Mouse (Mus musculus) C2C12 (cell line): ENCODE measurements around the gene Flcn. TPM values are rescaled to one million over a fixed set of nuclear protein-coding genes. Genes with fewer than 3 reads are reported as not detected.

Experiments
- H3K27me3 ChIP-seq: one replicate; pipeline ENCODE4 v1.6.1; 2011; ENCODE audit not compliant: control insufficient read depth, insufficient read depth, insufficient read length
- H3K36me3 ChIP-seq: one replicate; pipeline ENCODE4 v1.6.1; 2011; ENCODE audit not compliant: control insufficient read depth, insufficient read depth
- H3K4me3 ChIP-seq: one replicate; pipeline ENCODE4 v1.5.1; 2011; ENCODE audit warnings: mild to moderate bottlenecking, control low read depth; ENCODE audit not compliant: poor library complexity, insufficient read depth, severe bottlenecking
- H3K79me2 ChIP-seq: one replicate; pipeline ENCODE4 v1.6.1; 2011; ENCODE audit not compliant: control insufficient read depth, insufficient read depth
- H3K79me3 ChIP-seq: one replicate; pipeline ENCODE4 v1.6.1; 2011; ENCODE audit warnings: low read depth, control low read depth
- H3ac ChIP-seq: one replicate; pipeline ENCODE3; 2011; ENCODE audit warnings: low read depth; ENCODE audit not compliant: control insufficient read depth, insufficient read length
- CEBPB ChIP-seq: IDR thresholded peaks from one replicate; pipeline ENCODE4 v1.6.1; 2011; ENCODE audit warnings: low read depth, mild to moderate bottlenecking, control low read depth, moderate library complexity
- CTCF ChIP-seq: IDR thresholded peaks from one replicate; pipeline ENCODE4 v1.5.1; 2011; ENCODE audit not compliant: control insufficient read depth, insufficient read depth, insufficient read length
- FOSL1 ChIP-seq: IDR thresholded peaks from one replicate; pipeline ENCODE4 v1.8.0; 2011; ENCODE audit warnings: mild to moderate bottlenecking, low read length; ENCODE audit not compliant: poor library complexity, insufficient read depth, severe bottlenecking
- MAX ChIP-seq: IDR thresholded peaks from one replicate; pipeline ENCODE4 v1.6.1; 2011; ENCODE audit warnings: mild to moderate bottlenecking, control low read depth
- MYOD1 ChIP-seq: IDR thresholded peaks from one replicate; pipeline ENCODE4 v1.6.1; 2011; ENCODE audit warnings: low read depth; ENCODE audit not compliant: control insufficient read depth, insufficient read length
- MYOG ChIP-seq: IDR thresholded peaks from one replicate; pipeline ENCODE4 v1.6.1; 2011; ENCODE audit not compliant: control insufficient read depth, insufficient read length; ENCODE audit errors: extremely low read depth
- USF1 ChIP-seq: IDR thresholded peaks from one replicate; pipeline ENCODE4 v1.6.1; 2011; ENCODE audit warnings: low read depth, mild to moderate bottlenecking, control low read depth, moderate library complexity
- polyA plus RNA-seq: library from polyadenylated mRNA; unstranded; fragments of >200 nt; fragmentation: generic; extraction: Trizol; gene quantifications from one replicate; pipeline ENCODE4 v1.2.1, GENCODE M21; 2012; ENCODE audit warnings: missing spikeins

Gene Flcn
- polyA plus RNA-seq, 1 experiment = 20.7 TPM

GRCm38 (mm10) chr11:59801881-59802280, 7.9 kb downstream of the Flcn start:
- Histone ChIP-seq H3K4me3 (no peak overlapping the region), H3K79me3 (no peaks in the 10 kb centered on the region), H3K27me3 (no peaks in the 10 kb centered on the region), H3K79me2 (no peaks in the 10 kb centered on the region), H3K36me3 (peaks cover 73% of the 10 kb centered on the region), H3ac (no peak overlapping the region)
- TF ChIP-seq CTCF (no peak), USF1 (no peak), CEBPB (no peak)

DNA sequence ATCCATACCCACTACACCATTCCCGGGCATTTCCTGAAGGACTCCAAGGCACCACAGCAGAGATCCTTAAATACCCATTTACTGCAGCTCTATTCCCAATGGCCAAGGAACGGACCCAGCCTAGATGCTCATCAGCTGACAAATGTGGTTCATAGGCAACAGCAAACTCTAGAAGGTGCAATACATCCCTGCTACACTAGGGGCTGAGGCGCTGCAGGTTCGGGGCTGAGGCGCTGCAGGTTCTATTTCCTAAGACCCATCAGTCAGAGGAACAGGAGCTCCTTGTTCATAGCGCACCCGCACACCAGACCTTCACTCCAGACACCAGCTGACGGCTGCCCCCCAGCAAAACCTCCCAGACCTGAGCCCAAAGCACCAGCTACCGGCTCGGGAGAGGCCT, 9.4 kb downstream of the Flcn start:
- H3ac ChIP-seq = no peak overlapping the region
- H3K36me3 ChIP-seq = peaks cover 75% of the 10 kb centered on the region
- H3K4me3 ChIP-seq = no peak overlapping the region
- H3K79me2 ChIP-seq = no peaks in the 10 kb centered on the region
- no peak for TF ChIP-seq MYOD1
- TF ChIP-seq CTCF = no peak
- TF ChIP-seq MAX = no peak
- TF ChIP-seq MYOG = no peak
- TF ChIP-seq FOSL1 = no peak
- no peak for TF ChIP-seq USF1
- no peak for TF ChIP-seq CEBPB
- no peaks in the 10 kb centered on the region for H3K79me3 ChIP-seq
- H3K27me3 ChIP-seq = no peaks in the 10 kb centered on the region

DNA sequence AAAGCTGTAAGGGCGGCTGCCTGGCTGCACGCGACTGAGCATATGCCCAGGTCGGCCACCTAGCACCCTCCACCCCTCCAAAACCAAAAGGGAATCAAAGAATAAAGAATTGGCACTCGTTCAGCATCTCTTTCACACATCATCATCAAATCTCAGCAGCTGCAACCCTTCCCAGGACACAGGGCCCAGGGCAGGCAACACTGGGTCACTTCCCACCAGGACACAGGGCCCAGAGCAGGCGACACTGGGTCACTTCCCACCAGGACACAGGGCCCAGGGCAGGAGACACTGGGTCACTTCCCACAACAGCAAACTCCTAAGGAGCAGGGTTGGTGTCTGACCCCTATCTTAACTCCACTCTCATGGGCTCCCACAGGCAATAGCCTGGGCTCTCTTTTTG, 16.4 kb downstream of the Flcn start:
- Histone ChIP-seq H3K27me3 (no peaks in the 10 kb centered on the region), H3K79me3 (no peaks in the 10 kb centered on the region), H3K4me3 (no peak overlapping the region), H3ac (no peak overlapping the region), H3K36me3 (peaks cover 62% of the 10 kb centered on the region), H3K79me2 (no peaks in the 10 kb centered on the region)
- TF ChIP-seq USF1 (no peak), MYOG (no peak), CTCF (no peak), MYOD1 (no peak), MAX (no peak), FOSL1 (no peak), CEBPB (no peak)

- Histone ChIP-seq H3K79me3 (no peaks in the 10 kb centered on the region), H3K4me3 (no peak overlapping the region), H3K27me3 (no peaks in the 10 kb centered on the region), H3K36me3 (peaks cover 30% of the 10 kb centered on the region), H3K79me2 (no peaks in the 10 kb centered on the region), H3ac (no peak overlapping the region)
- TF ChIP-seq MYOD1 (no peak), FOSL1 (no peak)
These were observed 20.5 kb downstream of the Flcn start for GRCm38 (mm10) chr11:59789311-59789710.

DNA sequence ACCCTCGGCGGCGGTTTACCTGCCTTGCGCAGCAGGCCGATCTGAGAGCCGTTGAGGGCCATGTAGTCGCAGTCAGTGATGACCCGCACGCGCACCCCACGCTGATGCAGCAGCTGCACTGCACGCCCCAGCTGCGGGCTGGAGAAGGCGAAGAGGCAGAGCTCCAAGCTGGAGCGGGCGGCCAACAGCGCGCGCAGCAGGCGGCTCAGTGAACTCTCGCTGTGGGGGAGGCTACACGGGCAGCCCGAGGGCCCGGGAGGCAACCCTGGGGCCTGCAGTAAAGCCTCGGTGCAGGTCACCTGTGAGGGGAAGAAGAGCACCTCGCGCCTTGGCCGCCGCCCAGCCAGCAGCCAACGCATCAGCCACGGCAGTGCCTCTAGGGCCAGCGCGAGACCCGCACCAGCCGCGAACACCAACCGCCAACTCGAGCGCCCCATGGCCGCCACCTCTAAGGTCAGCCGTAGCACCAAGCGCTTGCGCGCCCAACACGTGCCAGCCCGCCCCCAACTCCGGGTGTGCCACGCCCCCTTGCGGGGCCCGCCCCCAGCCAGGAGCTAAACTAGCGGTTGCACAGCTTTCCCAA, 22.5 kb downstream of the Flcn start, which contains the start of gene Pld6:
Gene Pld6 (minus strand): TSS at position 447 of the 583 bp plus-strand sequence.
- Histone ChIP-seq H3K79me3 (no peaks in the 10 kb centered on the region), H3K4me3 (no peak within 1 kb of the TSS), H3ac (no peak within 1 kb of the TSS), H3K27me3 (no peaks in the 10 kb centered on the region), H3K36me3 (peaks cover 14% of the 10 kb centered on the region), H3K79me2 (no peaks in the 10 kb centered on the region)
- TF ChIP-seq MAX (no peak), CEBPB (no peak), CTCF (no peak), MYOG (no peak), USF1 (no peak)

DNA sequence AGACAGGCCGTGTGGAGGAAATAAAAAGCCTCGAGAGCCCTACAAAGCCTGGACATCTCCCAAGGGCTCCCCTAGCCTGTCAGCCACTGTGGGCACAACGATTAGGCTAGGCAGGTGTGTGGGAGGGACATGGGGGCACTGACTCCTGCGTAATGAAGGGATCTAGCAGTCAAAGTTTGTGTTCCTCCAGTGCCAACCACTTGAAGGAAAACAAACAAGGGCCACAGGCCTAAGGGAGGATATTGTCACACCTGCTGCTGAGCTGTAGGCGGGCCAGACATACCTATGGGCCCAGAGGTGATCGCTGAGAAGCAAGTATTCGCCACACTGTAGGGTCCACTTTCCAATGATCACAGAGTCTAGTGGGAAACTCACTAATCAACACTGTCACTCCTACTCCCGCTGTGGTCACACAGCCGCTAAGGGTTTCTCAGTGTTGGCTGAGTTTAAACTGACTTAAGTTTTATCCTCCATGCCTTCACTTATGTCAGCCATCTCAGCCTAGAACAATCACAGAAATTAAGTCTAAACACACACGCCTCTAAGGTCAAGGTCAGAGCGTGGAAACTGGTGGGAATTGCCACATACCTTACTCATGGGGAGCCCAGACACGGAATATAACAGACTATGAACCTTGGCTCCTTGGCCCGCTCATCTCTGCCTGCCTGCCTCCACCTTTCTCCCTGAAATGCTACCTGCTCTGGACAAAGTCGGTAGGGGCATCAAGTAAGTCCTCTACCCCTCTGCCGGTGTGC, 23.2 kb downstream of the Flcn start:
- Histone ChIP-seq H3K79me3 (no peaks in the 10 kb centered on the region), H3K4me3 (no peak overlapping the region)
- TF ChIP-seq MYOG (no peak), CTCF (no peak), USF1 (no peak), MYOD1 (no peak), CEBPB (no peak), MAX (no peak), FOSL1 (no peak)

More for the DNA sequence above, 23.2 kb downstream of the Flcn start:
- H3K27me3 ChIP-seq = no peaks in the 10 kb centered on the region
- H3K36me3 ChIP-seq = peaks cover 8% of the 10 kb centered on the region
- H3ac ChIP-seq = no peak overlapping the region
- H3K79me2 ChIP-seq = no peaks in the 10 kb centered on the region
